Mouse (Mus musculus): Measurements from ENCODE around the gene Tnfrsf8. TPM values are rescaled to one million over a fixed set of nuclear protein-coding genes. Genes with fewer than 3 reads are reported as not detected.

The Tnfrsf8 gene
- polyA plus RNA-seq, 1 experiment from 2014 or later: not detected

GRCm38 (mm10) chr4:145242719-145243350 lies 72.1 kb downstream of the Tnfrsf8 start:
- no peaks in the 10 kb centered on the region for H3K9me3 ChIP-seq (ENCODE audit: control insufficient read depth, low read length)
- H3K4me1 ChIP-seq (ENCODE audit: control insufficient read depth in 2 of 2, insufficient read depth in 2 of 2, low read length in 2 of 2): peaks cover 11 to 13% of the 10 kb centered on the region in 2 experiments
- H3K27me3 ChIP-seq (ENCODE audit: control insufficient read depth, insufficient read depth, low read length): peaks cover 17% of the 10 kb centered on the region
- no peak overlapping the region for H3K27ac ChIP-seq (replicated peaks in 1 of 2; ENCODE audit: control insufficient read depth in 1 of 2, insufficient read depth in 1 of 2, low read depth in 2 of 2, low read length in 2 of 2)
- no peak overlapping the region for H3K4me3 ChIP-seq (ENCODE audit: control insufficient read depth in 1 of 2, insufficient read depth in 1 of 2, low read depth in 1 of 2, low read length in 2 of 2)
- no peak for ATAC-seq (ENCODE audit: insufficient number of reproducible peaks, insufficient read depth, low FRiP score, low read depth)
- no peaks in the 10 kb centered on the region for H3K36me3 ChIP-seq (ENCODE audit: control insufficient read depth, insufficient read depth, low read length)
- H3K4me2 ChIP-seq (ENCODE audit: low read length): no peak overlapping the region
- WGBS: 48% methylated on average over 1 of the region's 1 CpGs
- H3K9ac ChIP-seq (ENCODE audit: low read length): no peak overlapping the region

- Histone ChIP-seq H3K9me3 (ENCODE audit: control insufficient read depth, low read length) (no peaks in the 10 kb centered on the region), H3K36me3 (ENCODE audit: control insufficient read depth, insufficient read depth, low read length) (no peaks in the 10 kb centered on the region), H3K27me3 (ENCODE audit: control insufficient read depth, insufficient read depth, low read length) (peaks cover 12% of the 10 kb centered on the region), H3K9ac (ENCODE audit: low read length) (no peak overlapping the region), H3K4me1 (ENCODE audit: control insufficient read depth in 2 of 2, insufficient read depth in 2 of 2, low read length in 2 of 2) (peaks cover 7 to 9% of the 10 kb centered on the region in 2 experiments; a peak in 3 of 4 replicates), H3K27ac (replicated peaks in 1 of 2; ENCODE audit: control insufficient read depth in 1 of 2, insufficient read depth in 1 of 2, low read depth in 2 of 2, low read length in 2 of 2) (no peak overlapping the region), H3K4me3 (ENCODE audit: control insufficient read depth in 1 of 2, insufficient read depth in 1 of 2, low read depth in 1 of 2, low read length in 2 of 2) (no peak overlapping the region), H3K4me2 (ENCODE audit: low read length) (no peak overlapping the region)
- 64% methylated on average over 4 of the region's 4 CpGs for WGBS
- ATAC-seq (ENCODE audit: insufficient number of reproducible peaks, insufficient read depth, low FRiP score, low read depth): no peak
Measured at GRCm38 (mm10) chr4:145240723-145241231, 74.2 kb downstream of the Tnfrsf8 start.

- ATAC-seq (ENCODE audit: insufficient number of reproducible peaks, insufficient read depth, low FRiP score, low read depth): peak; percentile 84
- Histone ChIP-seq H3K27ac (replicated peaks in 1 of 2; ENCODE audit: control insufficient read depth in 1 of 2, insufficient read depth in 1 of 2, low read depth in 2 of 2, low read length in 2 of 2) (peak overlapping the region; percentile 68), H3K4me1 (ENCODE audit: control insufficient read depth in 2 of 2, insufficient read depth in 2 of 2, low read length in 2 of 2) (peaks cover 7 to 9% of the 10 kb centered on the region in 2 experiments; a peak in 3 of 4 replicates), H3K27me3 (ENCODE audit: control insufficient read depth, insufficient read depth, low read length) (no peaks in the 10 kb centered on the region), H3K4me2 (ENCODE audit: low read length) (no peak overlapping the region), H3K4me3 (ENCODE audit: control insufficient read depth in 1 of 2, insufficient read depth in 1 of 2, low read depth in 1 of 2, low read length in 2 of 2) (no peak overlapping the region), H3K36me3 (ENCODE audit: control insufficient read depth, insufficient read depth, low read length) (no peaks in the 10 kb centered on the region), H3K9me3 (ENCODE audit: control insufficient read depth, low read length) (no peaks in the 10 kb centered on the region), H3K9ac (ENCODE audit: low read length) (no peak overlapping the region)
- WGBS: 29% methylated on average over 4 of the region's 4 CpGs
Measured at GRCm38 (mm10) chr4:145239049-145239830, 75.7 kb downstream of the Tnfrsf8 start.

GRCm38 (mm10) chr4:145236027-145236426 lies 78.9 kb downstream of the Tnfrsf8 start:
- H3K4me2 ChIP-seq (ENCODE audit: low read length): no peak overlapping the region

GRCm38 (mm10) chr4:145233487-145234228 lies 81.3 kb downstream of the Tnfrsf8 start:
- no peaks in the 10 kb centered on the region for H3K27me3 ChIP-seq (ENCODE audit: control insufficient read depth, insufficient read depth, low read length)
- no peaks in the 10 kb centered on the region for H3K36me3 ChIP-seq (ENCODE audit: control insufficient read depth, insufficient read depth, low read length)
- peak overlapping the region; percentile 5 to 17; a peak in 1 of 4 replicates for H3K27ac ChIP-seq (replicated peaks in 1 of 2; ENCODE audit: control insufficient read depth in 1 of 2, insufficient read depth in 1 of 2, low read depth in 2 of 2, low read length in 2 of 2)
- whole genome bisulfite sequencing: 50% methylated on average over 3 of the region's 3 CpGs
- H3K9me3 ChIP-seq (ENCODE audit: control insufficient read depth, low read length): no peaks in the 10 kb centered on the region
- H3K4me3 ChIP-seq (ENCODE audit: control insufficient read depth in 1 of 2, insufficient read depth in 1 of 2, low read depth in 1 of 2, low read length in 2 of 2): no peak overlapping the region
- H3K4me2 ChIP-seq (ENCODE audit: low read length): no peak overlapping the region
- ATAC-seq (ENCODE audit: insufficient number of reproducible peaks, insufficient read depth, low FRiP score, low read depth): no peak
- H3K4me1 ChIP-seq (ENCODE audit: control insufficient read depth in 2 of 2, insufficient read depth in 2 of 2, low read length in 2 of 2): peaks cover 8 to 12% of the 10 kb centered on the region in 2 experiments; a peak in 3 of 4 replicates
- H3K9ac ChIP-seq (ENCODE audit: low read length): no peak overlapping the region

More at GRCm38 (mm10) chr4:145236027-145236426, 78.9 kb downstream of the Tnfrsf8 start:
- ATAC-seq (ENCODE audit: insufficient number of reproducible peaks, insufficient read depth, low FRiP score, low read depth): no peak
- no peak overlapping the region for H3K27ac ChIP-seq (replicated peaks in 1 of 2; ENCODE audit: control insufficient read depth in 1 of 2, insufficient read depth in 1 of 2, low read depth in 2 of 2, low read length in 2 of 2)
- H3K4me3 ChIP-seq (ENCODE audit: control insufficient read depth in 1 of 2, insufficient read depth in 1 of 2, low read depth in 1 of 2, low read length in 2 of 2): no peak overlapping the region
- H3K27me3 ChIP-seq (ENCODE audit: control insufficient read depth, insufficient read depth, low read length): no peaks in the 10 kb centered on the region
- no peak overlapping the region for H3K9ac ChIP-seq (ENCODE audit: low read length)
- no peaks in the 10 kb centered on the region for H3K9me3 ChIP-seq (ENCODE audit: control insufficient read depth, low read length)
- WGBS: 83% methylated on average over 7 of the region's 7 CpGs
- H3K4me1 ChIP-seq (ENCODE audit: control insufficient read depth in 2 of 2, insufficient read depth in 2 of 2, low read length in 2 of 2): peaks cover 15 to 16% of the 10 kb centered on the region in 2 experiments; a peak in 3 of 4 replicates
- H3K36me3 ChIP-seq (ENCODE audit: control insufficient read depth, insufficient read depth, low read length): no peaks in the 10 kb centered on the region

GRCm38 (mm10) chr4:145231732-145232131 lies 83.2 kb downstream of the Tnfrsf8 start:
- Histone ChIP-seq H3K9me3 (ENCODE audit: control insufficient read depth, low read length) (no peaks in the 10 kb centered on the region), H3K4me3 (ENCODE audit: control insufficient read depth in 1 of 2, insufficient read depth in 1 of 2, low read depth in 1 of 2, low read length in 2 of 2) (no peak overlapping the region), H3K27me3 (ENCODE audit: control insufficient read depth, insufficient read depth, low read length) (no peaks in the 10 kb centered on the region), H3K27ac (replicated peaks in 1 of 2; ENCODE audit: control insufficient read depth in 1 of 2, insufficient read depth in 1 of 2, low read depth in 2 of 2, low read length in 2 of 2) (no peak overlapping the region), H3K4me2 (ENCODE audit: low read length) (no peak overlapping the region), H3K36me3 (ENCODE audit: control insufficient read depth, insufficient read depth, low read length) (no peaks in the 10 kb centered on the region), H3K9ac (ENCODE audit: low read length) (no peak overlapping the region), H3K4me1 (ENCODE audit: control insufficient read depth in 2 of 2, insufficient read depth in 2 of 2, low read length in 2 of 2) (peaks cover 8 to 12% of the 10 kb centered on the region in 2 experiments; a peak in 3 of 4 replicates)
- 89% methylated on average over 5 of the region's 5 CpGs for WGBS
- ATAC-seq (ENCODE audit: insufficient number of reproducible peaks, insufficient read depth, low FRiP score, low read depth): no peak

GRCm38 (mm10) chr4:145230647-145231046 lies 84.3 kb downstream of the Tnfrsf8 start:
- Histone ChIP-seq H3K4me3 (ENCODE audit: control insufficient read depth in 1 of 2, insufficient read depth in 1 of 2, low read depth in 1 of 2, low read length in 2 of 2) (no peak overlapping the region), H3K27me3 (ENCODE audit: control insufficient read depth, insufficient read depth, low read length) (no peaks in the 10 kb centered on the region), H3K4me2 (ENCODE audit: low read length) (no peak overlapping the region), H3K9me3 (ENCODE audit: control insufficient read depth, low read length) (no peaks in the 10 kb centered on the region), H3K36me3 (ENCODE audit: control insufficient read depth, insufficient read depth, low read length) (no peaks in the 10 kb centered on the region), H3K4me1 (ENCODE audit: control insufficient read depth in 2 of 2, insufficient read depth in 2 of 2, low read length in 2 of 2) (peaks cover 8 to 12% of the 10 kb centered on the region in 2 experiments; a peak in 3 of 4 replicates), H3K9ac (ENCODE audit: low read length) (no peak overlapping the region), H3K27ac (replicated peaks in 1 of 2; ENCODE audit: control insufficient read depth in 1 of 2, insufficient read depth in 1 of 2, low read depth in 2 of 2, low read length in 2 of 2) (0 out of 4 replicates have a peak overlapping the region, but pooled peaks of 1 of the 2 experiments have one; percentile 11)
- 89% methylated on average over 2 of the region's 2 CpGs for WGBS
- no peak for ATAC-seq (ENCODE audit: insufficient number of reproducible peaks, insufficient read depth, low FRiP score, low read depth)

Measured in heart, embryonic 14.5 days (tissue).